Mouse (Mus musculus): ENCODE data around the gene Zranb2. TPM values are rescaled to one million over a fixed set of nuclear protein-coding genes. Genes with fewer than 3 reads are reported as not detected.

Zranb2 gene
- polyA plus RNA-seq, 1 experiment from 2014 or later, result 119 TPM

DNA sequence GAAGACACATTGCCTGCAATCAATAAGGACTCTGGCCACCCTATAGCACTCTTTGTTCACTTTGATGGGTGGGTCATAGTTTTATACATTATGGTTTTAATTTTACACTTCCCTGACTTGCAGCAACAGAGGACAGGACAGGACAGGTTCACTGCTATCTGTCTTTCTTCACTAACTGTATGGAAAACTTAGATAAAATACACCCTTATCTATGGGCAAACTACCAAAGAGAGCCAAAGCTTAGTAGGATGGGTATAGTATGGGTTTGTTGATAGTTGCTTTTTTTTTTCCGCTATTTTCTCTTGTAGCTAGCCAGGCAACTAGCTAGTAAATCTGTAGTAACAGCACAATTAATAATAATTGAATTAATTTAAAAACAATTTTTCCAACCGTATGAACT, 2.4 kb upstream of the Zranb2 start:
- Histone ChIP-seq H3K9ac (ENCODE audit: low read depth, low read length) (no peak overlapping the region), H3K4me2 (no peak overlapping the region), H3K4me3 (ENCODE audit: low read depth, low read length) (no peak overlapping the region), H3K36me3 (ENCODE audit: control insufficient read depth, insufficient read depth, low read length) (no peaks in the 10 kb centered on the region; the same call in 1 of the 2 replicates), H3K27me3 (replicated peaks; ENCODE audit: control insufficient read depth, insufficient read depth, low read length) (peaks cover 15% of the 10 kb centered on the region), H3K4me1 (replicated peaks; ENCODE audit: control insufficient read depth, insufficient read depth, low read length) (peaks cover 7% of the 10 kb centered on the region; the same call in 1 of the 2 replicates), H3K27ac (ENCODE audit: low read depth, low read length) (no peak overlapping the region), H3K9me3 (ENCODE audit: control insufficient read depth, low read length) (no peaks in the 10 kb centered on the region)
- ATAC-seq (replicated peaks; ENCODE audit: low FRiP score), result no peak
- WGBS, result 68% methylated on average over 2 of the region's 2 CpGs
- DNase-seq (ENCODE audit: low spot score), result no peak

DNA sequence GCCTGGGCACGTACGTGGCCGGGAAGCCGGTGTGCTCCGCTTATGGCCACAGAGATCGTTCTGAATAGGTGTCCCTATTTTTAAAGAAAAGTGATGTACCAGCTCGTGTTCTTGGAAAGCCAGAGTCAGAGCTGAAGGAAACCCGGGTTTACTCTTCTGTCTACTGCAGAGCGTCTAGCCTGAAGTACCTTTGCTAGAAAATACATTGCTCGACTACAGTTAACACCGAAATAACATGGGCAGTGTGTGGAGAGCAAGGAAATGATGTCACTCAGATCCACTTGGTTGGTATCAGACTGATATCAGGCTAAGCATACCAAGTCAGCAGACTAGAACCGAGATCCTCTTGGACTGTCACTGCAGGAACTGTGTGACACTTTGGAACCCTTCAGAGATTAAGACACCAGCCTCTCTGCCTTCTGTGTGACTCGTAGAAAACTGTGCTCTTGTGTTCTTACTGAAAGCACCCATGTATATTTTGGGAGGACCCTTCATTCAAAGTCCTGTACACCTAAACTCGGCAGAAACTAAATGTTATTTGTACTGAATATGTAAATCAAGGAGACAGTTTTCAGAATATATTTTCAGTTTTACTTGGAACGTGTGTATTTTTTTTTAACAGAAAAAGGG, 941 bp downstream of the Zranb2 start:
- Histone ChIP-seq H3K4me1 (replicated peaks; ENCODE audit: control insufficient read depth, insufficient read depth, low read length) (peaks cover 7% of the 10 kb centered on the region; the same call in 1 of the 2 replicates), H3K4me3 (ENCODE audit: low read depth, low read length) (peak overlapping the region; percentile 91), H3K27me3 (replicated peaks; ENCODE audit: control insufficient read depth, insufficient read depth, low read length) (peaks cover 13% of the 10 kb centered on the region), H3K36me3 (ENCODE audit: control insufficient read depth, insufficient read depth, low read length) (peaks cover 8% of the 10 kb centered on the region; the same call in 1 of the 2 replicates), H3K9me3 (ENCODE audit: control insufficient read depth, low read length) (no peaks in the 10 kb centered on the region), H3K9ac (ENCODE audit: low read depth, low read length) (peak overlapping the region; percentile 96), H3K27ac (ENCODE audit: low read depth, low read length) (peak overlapping the region; percentile 89), H3K4me2 (peak overlapping the region; percentile 79)
- WGBS, result 3% methylated on average over 15 of the region's 15 CpGs
- ATAC-seq (replicated peaks; ENCODE audit: low FRiP score), result peak; percentile 78
- DNase-seq (ENCODE audit: low spot score), result no peak

DNA sequence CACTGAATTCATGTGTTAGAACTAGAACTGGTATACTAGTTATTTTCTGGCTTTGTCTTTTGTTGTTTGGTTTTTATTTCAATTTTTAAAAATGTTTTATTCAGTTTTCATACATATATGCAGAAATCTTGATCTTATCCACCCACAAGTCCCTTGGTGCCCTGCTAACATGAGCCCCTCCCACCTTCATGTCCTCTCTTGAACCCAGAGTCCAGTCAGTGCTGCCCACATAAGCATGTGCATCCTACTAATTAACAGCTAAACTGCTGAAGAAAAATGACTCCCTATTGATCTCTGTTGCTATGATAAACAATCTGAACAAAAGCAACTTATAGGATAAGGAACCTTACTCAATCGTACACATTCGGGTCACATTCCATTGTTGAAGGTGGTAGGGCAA, 15.4 kb downstream of the Zranb2 start:
- 0 out of 2 replicates have a peak, but pooled peaks have one; percentile 12 for ATAC-seq (replicated peaks; ENCODE audit: low FRiP score)
- H3K4me2 ChIP-seq, result no peak overlapping the region
- 94% methylated on average over 2 of the region's 2 CpGs for WGBS
- H3K27me3 ChIP-seq (replicated peaks; ENCODE audit: control insufficient read depth, insufficient read depth, low read length), result no peaks in the 10 kb centered on the region
- no peak overlapping the region for H3K9ac ChIP-seq (ENCODE audit: low read depth, low read length)
- no peaks in the 10 kb centered on the region for H3K9me3 ChIP-seq (ENCODE audit: control insufficient read depth, low read length)
- no peaks in the 10 kb centered on the region for H3K4me1 ChIP-seq (replicated peaks; ENCODE audit: control insufficient read depth, insufficient read depth, low read length)
- H3K4me3 ChIP-seq (ENCODE audit: low read depth, low read length), result no peak overlapping the region
- H3K36me3 ChIP-seq (ENCODE audit: control insufficient read depth, insufficient read depth, low read length), result peaks cover 27% of the 10 kb centered on the region
- DNase-seq (ENCODE audit: low spot score), result no peak
- no peak overlapping the region for H3K27ac ChIP-seq (ENCODE audit: low read depth, low read length)

DNA sequence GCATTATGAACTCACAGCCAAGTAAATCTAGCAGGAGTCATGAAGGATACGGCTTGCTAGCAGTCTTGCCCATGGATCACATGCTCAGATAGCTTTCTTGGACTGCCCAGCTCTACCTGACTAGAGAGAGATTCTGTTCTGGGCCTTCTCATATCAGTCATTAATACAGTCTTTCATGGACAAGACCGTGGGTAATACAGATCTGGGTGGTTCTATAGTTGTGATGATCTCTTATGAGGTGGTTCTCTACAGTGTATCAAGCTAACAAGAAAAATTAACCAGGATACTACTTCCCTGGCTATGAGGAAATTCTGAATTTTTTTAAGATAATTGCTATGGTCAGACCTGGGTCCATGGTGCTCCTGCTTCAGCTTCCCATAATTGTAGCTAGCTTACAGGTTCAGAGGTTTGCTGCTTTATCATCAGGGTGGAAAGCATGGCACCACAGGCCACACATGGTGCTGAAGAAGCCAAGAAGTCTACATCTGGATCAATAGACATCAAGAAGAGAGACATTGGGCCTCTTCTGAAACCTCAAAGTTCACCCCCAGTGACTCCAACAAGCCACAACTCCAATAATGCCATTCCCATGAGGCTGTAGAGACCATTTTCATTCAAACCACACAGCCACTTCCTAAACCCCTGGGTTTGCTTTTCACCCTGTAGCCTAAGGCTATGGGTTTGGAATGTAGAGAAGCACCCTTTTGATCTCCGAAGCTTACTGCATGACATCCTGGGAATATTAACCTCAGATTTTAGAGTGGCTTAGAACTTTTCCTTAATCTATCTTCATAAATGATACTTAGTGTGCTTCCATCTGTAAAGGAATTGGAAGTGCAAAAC, 16.0 kb downstream of the Zranb2 start:
- ATAC-seq (replicated peaks; ENCODE audit: low FRiP score), result peak; percentile 62
- Histone ChIP-seq H3K9me3 (ENCODE audit: control insufficient read depth, low read length) (no peaks in the 10 kb centered on the region), H3K36me3 (ENCODE audit: control insufficient read depth, insufficient read depth, low read length) (peaks cover 23% of the 10 kb centered on the region), H3K27ac (ENCODE audit: low read depth, low read length) (no peak overlapping the region), H3K4me3 (ENCODE audit: low read depth, low read length) (no peak overlapping the region), H3K4me2 (no peak overlapping the region), H3K27me3 (replicated peaks; ENCODE audit: control insufficient read depth, insufficient read depth, low read length) (no peaks in the 10 kb centered on the region), H3K4me1 (replicated peaks; ENCODE audit: control insufficient read depth, insufficient read depth, low read length) (no peaks in the 10 kb centered on the region), H3K9ac (ENCODE audit: low read depth, low read length) (no peak overlapping the region)
- 96% methylated on average over 3 of the region's 3 CpGs for WGBS
- no peak for DNase-seq (ENCODE audit: low spot score)

DNA sequence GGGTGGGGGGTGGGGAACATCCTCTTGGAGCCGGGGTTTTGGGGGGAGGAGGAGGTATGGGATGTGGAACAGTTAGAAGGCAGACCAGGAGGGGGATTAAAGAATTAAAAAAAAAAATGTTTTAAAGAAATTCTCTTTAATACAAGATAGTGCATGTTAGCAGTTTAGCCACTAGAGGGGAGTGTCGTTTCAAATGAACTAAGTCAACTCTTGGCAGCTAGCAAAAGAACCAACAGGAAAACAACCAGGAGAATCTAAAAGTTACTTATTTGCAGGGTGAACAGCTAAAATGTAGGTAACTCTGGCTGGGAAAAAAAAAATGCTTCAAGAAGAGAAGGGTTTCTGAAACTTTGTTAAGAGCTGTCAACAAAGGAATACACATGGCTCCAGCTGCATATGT, 31.2 kb downstream of the Zranb2 start:
- 8% methylated on average over 2 of the region's 2 CpGs for WGBS
- Histone ChIP-seq H3K4me2 (no peak overlapping the region), H3K9ac (ENCODE audit: low read depth, low read length) (no peak overlapping the region), H3K27ac (ENCODE audit: low read depth, low read length) (no peak overlapping the region), H3K4me1 (replicated peaks; ENCODE audit: control insufficient read depth, insufficient read depth, low read length) (peaks cover 10% of the 10 kb centered on the region; the same call in 1 of the 2 replicates), H3K4me3 (ENCODE audit: low read depth, low read length) (no peak overlapping the region), H3K27me3 (replicated peaks; ENCODE audit: control insufficient read depth, insufficient read depth, low read length) (peaks cover 17% of the 10 kb centered on the region), H3K9me3 (ENCODE audit: control insufficient read depth, low read length) (no peaks in the 10 kb centered on the region), H3K36me3 (ENCODE audit: control insufficient read depth, insufficient read depth, low read length) (no peaks in the 10 kb centered on the region)
- ATAC-seq (replicated peaks; ENCODE audit: low FRiP score), result no peak
- no peak for DNase-seq (ENCODE audit: low spot score)

DNA sequence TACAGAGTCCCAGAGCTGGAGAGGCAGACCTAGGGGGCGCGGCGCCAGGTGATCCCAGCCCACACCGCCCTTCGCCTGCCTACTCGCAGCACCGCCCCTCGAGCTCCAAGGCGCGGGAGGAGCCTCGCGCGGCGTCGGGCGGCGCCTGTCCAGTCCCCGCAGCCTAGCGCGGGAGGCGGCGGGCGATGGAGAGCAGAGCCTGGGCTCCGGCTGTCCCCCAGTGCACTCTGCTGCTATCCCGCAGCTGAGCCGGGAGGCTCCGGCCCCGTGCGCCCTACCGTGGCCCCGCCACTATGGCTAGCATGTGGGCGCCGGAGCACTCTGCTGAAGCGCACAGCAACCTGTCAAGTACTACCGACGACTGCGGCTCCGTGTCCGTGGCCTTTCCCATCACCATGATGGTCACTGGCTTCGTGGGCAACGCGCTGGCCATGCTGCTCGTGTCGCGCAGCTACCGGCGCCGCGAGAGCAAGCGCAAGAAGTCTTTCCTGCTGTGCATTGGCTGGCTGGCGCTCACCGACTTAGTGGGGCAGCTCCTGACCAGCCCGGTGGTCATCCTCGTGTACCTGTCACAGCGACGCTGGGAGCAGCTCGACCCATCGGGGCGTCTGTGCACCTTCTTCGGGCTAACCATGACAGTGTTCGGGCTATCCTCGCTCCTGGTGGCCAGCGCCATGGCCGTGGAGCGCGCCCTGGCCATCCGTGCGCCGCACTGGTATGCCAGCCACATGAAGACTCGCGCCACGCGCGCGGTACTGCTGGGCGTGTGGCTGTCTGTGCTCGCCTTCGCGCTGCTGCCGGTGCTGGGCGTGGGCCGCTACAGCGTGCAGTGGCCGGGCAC, 33.0 kb downstream of the Zranb2 start, which contains the start of gene Ptger3:
Gene Ptger3, plus strand, starts transcription at position 168 of the 841 bp plus-strand sequence.
- Histone ChIP-seq H3K27me3 (replicated peaks; ENCODE audit: control insufficient read depth, insufficient read depth, low read length) (peaks cover 17% of the 10 kb centered on the region), H3K9ac (ENCODE audit: low read depth, low read length) (peak within 1 kb of the TSS; percentile 61), H3K4me3 (ENCODE audit: low read depth, low read length) (peak within 1 kb of the TSS; percentile 63), H3K4me1 (replicated peaks; ENCODE audit: control insufficient read depth, insufficient read depth, low read length) (peaks cover 10% of the 10 kb centered on the region; the same call in 1 of the 2 replicates), H3K9me3 (ENCODE audit: control insufficient read depth, low read length) (no peaks in the 10 kb centered on the region), H3K27ac (ENCODE audit: low read depth, low read length) (no peak within 1 kb of the TSS), H3K4me2 (peak within 1 kb of the TSS; percentile 100), H3K36me3 (ENCODE audit: control insufficient read depth, insufficient read depth, low read length) (no peaks in the 10 kb centered on the region)
- WGBS, result 1% methylated on average over 84 of the region's 84 CpGs
- ATAC-seq (replicated peaks; ENCODE audit: low FRiP score), result peak; percentile 72
- DNase-seq (ENCODE audit: low spot score), result peak; percentile 65

DNA sequence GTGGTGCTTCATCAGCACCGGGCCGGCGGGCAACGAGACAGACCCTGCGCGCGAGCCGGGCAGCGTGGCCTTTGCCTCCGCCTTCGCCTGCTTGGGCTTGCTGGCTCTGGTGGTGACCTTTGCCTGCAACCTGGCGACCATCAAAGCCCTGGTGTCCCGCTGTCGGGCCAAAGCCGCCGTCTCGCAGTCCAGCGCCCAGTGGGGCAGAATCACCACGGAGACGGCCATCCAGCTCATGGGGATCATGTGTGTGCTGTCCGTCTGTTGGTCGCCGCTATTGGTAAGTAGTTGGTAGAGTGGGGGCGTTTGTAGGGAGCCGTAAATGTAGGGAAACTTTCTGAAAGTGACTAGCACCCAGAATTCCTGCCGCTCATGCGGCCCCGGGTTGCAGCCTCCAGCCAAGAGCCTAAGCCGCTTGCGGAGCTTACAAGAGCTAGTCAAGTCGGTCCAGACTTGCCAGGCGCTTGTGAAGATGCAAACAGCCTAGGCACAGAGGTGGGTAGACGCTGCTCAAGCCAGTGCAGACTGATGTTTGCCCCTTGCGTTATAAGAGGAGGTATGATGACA, 33.7 kb downstream of the Zranb2 start:
- Histone ChIP-seq H3K4me1 (replicated peaks; ENCODE audit: control insufficient read depth, insufficient read depth, low read length) (peaks cover 10% of the 10 kb centered on the region; the same call in 1 of the 2 replicates), H3K27me3 (replicated peaks; ENCODE audit: control insufficient read depth, insufficient read depth, low read length) (peaks cover 17% of the 10 kb centered on the region), H3K4me2 (peak overlapping the region; percentile 100), H3K4me3 (ENCODE audit: low read depth, low read length) (peak overlapping the region; percentile 63), H3K9ac (ENCODE audit: low read depth, low read length) (peak overlapping the region; percentile 61), H3K9me3 (ENCODE audit: control insufficient read depth, low read length) (no peaks in the 10 kb centered on the region), H3K27ac (ENCODE audit: low read depth, low read length) (no peak overlapping the region), H3K36me3 (ENCODE audit: control insufficient read depth, insufficient read depth, low read length) (no peaks in the 10 kb centered on the region)
- ATAC-seq (replicated peaks; ENCODE audit: low FRiP score), result peak; percentile 52
- DNase-seq (ENCODE audit: low spot score), result peak; percentile 55
- WGBS, result 2% methylated on average over 34 of the region's 34 CpGs

DNA sequence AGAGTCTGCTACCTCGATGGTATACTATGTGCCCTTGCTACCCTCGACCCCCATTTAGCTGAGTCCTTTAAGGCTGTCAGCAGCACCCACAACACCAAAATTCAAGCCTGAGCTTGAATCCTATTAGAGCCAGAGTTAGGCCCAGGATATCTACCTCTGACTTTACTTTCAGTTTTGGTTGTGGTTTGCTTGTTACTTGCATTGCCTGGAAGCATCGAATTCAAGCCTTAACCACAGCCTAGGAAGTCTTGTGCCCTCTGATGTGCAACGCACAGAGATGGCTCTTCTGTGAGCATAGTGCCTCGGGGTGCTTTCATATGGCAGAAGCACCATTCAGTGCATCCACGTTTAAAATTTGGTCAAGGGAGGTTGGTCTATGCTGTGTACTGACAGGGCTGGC, 38.1 kb downstream of the Zranb2 start:
- peaks cover 11% of the 10 kb centered on the region for H3K27me3 ChIP-seq (replicated peaks; ENCODE audit: control insufficient read depth, insufficient read depth, low read length)
- H3K27ac ChIP-seq (ENCODE audit: low read depth, low read length), result no peak overlapping the region
- 0 out of 2 replicates have a peak overlapping the region, but pooled peaks have one; percentile 0 for H3K4me2 ChIP-seq
- no peak for ATAC-seq (replicated peaks; ENCODE audit: low FRiP score)
- no peaks in the 10 kb centered on the region for H3K36me3 ChIP-seq (ENCODE audit: control insufficient read depth, insufficient read depth, low read length)
- no peak for DNase-seq (ENCODE audit: low spot score)
- 50% methylated on average over 6 of the region's 6 CpGs for whole genome bisulfite sequencing
- peaks cover 18% of the 10 kb centered on the region for H3K4me1 ChIP-seq (replicated peaks; ENCODE audit: control insufficient read depth, insufficient read depth, low read length)
- no peak overlapping the region for H3K4me3 ChIP-seq (ENCODE audit: low read depth, low read length)
- no peaks in the 10 kb centered on the region for H3K9me3 ChIP-seq (ENCODE audit: control insufficient read depth, low read length)
- no peak overlapping the region for H3K9ac ChIP-seq (ENCODE audit: low read depth, low read length)

Measured in liver, embryonic 11.5 days (tissue).